Mouse (Mus musculus): ENCODE measurements around the gene Hras. TPM values are rescaled to one million over a fixed set of nuclear protein-coding genes. Genes with fewer than 3 reads are reported as not detected.

Gene Hras
- total and polyA plus RNA-seq, 2 experiments from 2014 or later = 103 to 198 TPM

DNA sequence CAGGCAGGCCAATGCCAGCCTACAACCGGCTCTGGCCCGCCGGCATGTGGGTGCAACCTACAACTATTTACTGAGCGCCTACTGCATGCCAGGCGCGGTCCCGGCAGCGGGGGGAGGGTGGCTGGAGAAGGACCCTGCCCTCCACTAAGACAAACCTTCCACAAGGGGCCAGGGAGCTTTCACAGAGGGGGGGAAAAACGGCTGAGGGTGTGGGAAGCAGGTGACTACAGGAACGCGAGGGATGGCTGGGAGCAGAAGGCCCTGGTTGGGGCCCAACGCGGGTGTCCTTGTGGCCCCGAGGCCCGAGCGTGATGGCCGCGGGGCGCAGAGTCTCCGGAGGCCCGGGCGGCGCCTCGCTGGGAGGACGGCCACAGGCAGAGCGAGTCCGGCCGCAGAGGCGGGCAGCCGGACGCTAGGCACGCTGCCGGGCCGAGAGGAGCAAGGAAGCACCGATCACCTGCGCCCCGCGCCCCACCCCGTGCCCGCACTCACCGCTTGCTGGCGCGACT lies 403 bp downstream of the Hras start:
- peak; percentile 15 for ATAC-seq
- Histone ChIP-seq H3K36me3 (ENCODE audit: insufficient read depth) (peaks cover 35% of the 10 kb centered on the region), H3K9ac (peak overlapping the region; percentile 94), H3K27ac (ENCODE audit: low read depth, low read length) (peak overlapping the region; percentile 82), H3K4me1 (ENCODE audit: insufficient read depth) (peaks cover 12% of the 10 kb centered on the region), H3K4me2 (ENCODE audit: low read depth) (peak overlapping the region; percentile 99), H3K27me3 (ENCODE audit: insufficient read depth, low read length) (no peaks in the 10 kb centered on the region), H3K9me3 (ENCODE audit: low read length) (no peaks in the 10 kb centered on the region), H3K4me3 (ENCODE audit: low read depth, low read length) (peak overlapping the region; percentile 97)
- 1% methylated on average over 39 of the region's 43 CpGs for WGBS
- 0 out of 2 replicates have a peak, but pooled peaks have one; percentile 9 for TF ChIP-seq CTCF (IDR thresholded peaks at IDR 0.05; ENCODE audit: low read depth)
- DNase-seq = peak; percentile 43

DNA sequence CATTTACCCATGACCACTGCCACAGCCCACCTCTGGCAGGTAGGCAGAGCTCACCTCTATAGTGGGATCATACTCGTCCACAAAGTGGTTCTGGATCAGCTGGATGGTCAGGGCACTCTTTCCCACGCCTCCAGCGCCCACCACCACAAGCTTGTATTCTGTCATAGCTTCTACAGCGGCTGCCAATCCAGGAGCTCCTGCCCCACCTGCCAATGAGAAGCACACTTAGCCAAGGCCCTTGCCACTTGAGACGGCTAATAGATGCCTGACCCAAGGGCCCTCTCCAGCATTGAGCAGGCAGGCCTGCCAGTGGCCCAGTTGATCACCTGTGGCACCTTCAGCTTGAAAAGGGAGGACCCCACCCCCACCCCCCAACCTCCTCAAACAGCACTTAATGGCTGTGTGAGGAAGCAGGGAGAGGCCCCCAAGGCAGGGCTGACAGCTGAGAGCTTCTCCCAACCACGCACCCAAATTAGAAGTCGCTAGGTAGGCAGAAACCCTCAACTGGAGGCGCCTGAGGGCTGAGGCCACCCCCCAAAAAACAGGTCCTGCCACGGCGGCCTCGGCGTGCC lies 943 bp downstream of the Hras start:
- H3K9me3 ChIP-seq (ENCODE audit: low read length) = no peaks in the 10 kb centered on the region
- peak overlapping the region; percentile 99 for H3K4me2 ChIP-seq (ENCODE audit: low read depth)
- no peak for TF ChIP-seq CTCF (IDR thresholded peaks at IDR 0.05; ENCODE audit: low read depth)
- peak overlapping the region; percentile 94 for H3K9ac ChIP-seq
- H3K36me3 ChIP-seq (ENCODE audit: insufficient read depth) = peaks cover 35% of the 10 kb centered on the region
- DNase-seq (no peak), ATAC-seq (no peak)
- WGBS = 24% methylated on average over 12 of the region's 12 CpGs
- peak overlapping the region; percentile 97 for H3K4me3 ChIP-seq (ENCODE audit: low read depth, low read length)
- peaks cover 12% of the 10 kb centered on the region for H3K4me1 ChIP-seq (ENCODE audit: insufficient read depth)
- peak overlapping the region; percentile 82 for H3K27ac ChIP-seq (ENCODE audit: low read depth, low read length)
- no peaks in the 10 kb centered on the region for H3K27me3 ChIP-seq (ENCODE audit: insufficient read depth, low read length)

DNA sequence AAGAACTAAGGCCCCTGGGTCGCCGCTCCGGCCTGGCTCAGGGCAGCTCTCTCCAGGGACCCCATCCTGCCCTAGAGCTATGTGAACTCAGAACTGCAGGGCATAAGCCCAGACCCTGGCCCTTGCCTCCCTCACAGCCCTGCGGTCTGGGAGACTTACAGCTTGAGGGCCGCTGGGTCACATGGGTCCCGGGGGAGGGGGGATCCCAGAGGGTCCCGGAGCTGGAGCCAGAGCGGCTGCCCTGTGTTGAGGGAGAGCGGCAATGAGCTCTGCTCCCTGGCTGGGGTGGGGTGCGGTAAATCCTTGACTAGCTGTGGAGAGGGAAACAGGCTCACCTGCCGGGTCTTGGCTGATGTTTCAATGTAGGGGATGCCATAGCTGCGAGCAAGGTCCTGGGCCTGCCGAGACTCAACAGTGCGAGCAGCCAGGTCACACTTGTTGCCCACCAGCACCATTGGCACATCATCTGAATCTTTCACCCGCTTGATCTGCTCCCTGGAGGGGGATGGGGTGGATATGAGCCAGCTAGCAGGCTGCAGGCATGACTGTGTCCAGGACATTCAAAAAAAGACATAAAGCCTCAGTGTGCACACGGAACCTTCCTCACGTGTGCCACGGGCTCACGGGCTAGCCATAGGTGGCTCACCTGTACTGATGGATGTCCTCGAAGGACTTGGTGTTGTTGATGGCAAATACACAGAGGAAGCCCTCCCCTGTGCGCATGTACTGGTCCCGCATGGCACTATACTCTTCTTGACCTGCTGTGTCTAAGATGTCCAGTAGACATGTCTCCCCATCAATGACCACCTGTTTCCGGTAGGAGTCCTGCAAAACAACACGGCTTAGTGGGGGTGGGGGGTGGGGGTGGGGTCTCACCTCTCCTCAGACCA lies 1.8 kb downstream of the Hras start:
- DNase-seq (no peak), ATAC-seq (no peak)
- Histone ChIP-seq H3K4me3 (ENCODE audit: low read depth, low read length) (peak overlapping the region; percentile 97; the same call in 1 of the 2 replicates), H3K27ac (ENCODE audit: low read depth, low read length) (no peak overlapping the region), H3K9ac (no peak overlapping the region; the same call in 1 of the 2 replicates), H3K27me3 (ENCODE audit: insufficient read depth, low read length) (no peaks in the 10 kb centered on the region), H3K4me2 (ENCODE audit: low read depth) (peak overlapping the region; percentile 99), H3K36me3 (ENCODE audit: insufficient read depth) (peaks cover 35% of the 10 kb centered on the region), H3K9me3 (ENCODE audit: low read length) (no peaks in the 10 kb centered on the region), H3K4me1 (ENCODE audit: insufficient read depth) (peaks cover 12% of the 10 kb centered on the region)
- 90% methylated on average over 24 of the region's 24 CpGs for WGBS
- TF ChIP-seq CTCF (IDR thresholded peaks at IDR 0.05; ENCODE audit: low read depth) = no peak

DNA sequence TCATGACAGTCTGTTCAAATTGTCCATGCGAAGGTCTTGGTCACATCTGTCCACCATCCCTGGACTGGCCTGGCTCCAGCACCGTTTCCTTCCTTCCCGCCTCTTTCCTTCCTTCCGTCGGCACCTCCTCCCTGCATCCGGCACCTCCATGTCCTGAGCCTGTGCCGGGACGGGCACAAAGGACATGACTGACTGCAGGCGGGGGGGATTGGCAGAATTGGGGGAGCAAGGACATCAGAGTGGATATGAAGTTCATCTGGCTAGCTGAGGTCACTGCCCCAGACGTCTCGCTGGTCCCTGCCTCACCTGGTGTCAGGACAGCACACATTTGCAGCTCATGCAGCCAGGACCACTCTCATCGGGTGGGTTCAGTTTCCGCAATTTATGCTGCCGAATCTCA lies 2.8 kb downstream of the Hras start:
- H3K27me3 ChIP-seq (ENCODE audit: insufficient read depth, low read length) = no peaks in the 10 kb centered on the region
- ATAC-seq = no peak
- 89% methylated on average over 14 of the region's 14 CpGs for WGBS
- no peak overlapping the region for H3K9ac ChIP-seq
- no peaks in the 10 kb centered on the region for H3K9me3 ChIP-seq (ENCODE audit: low read length)
- TF ChIP-seq CTCF (IDR thresholded peaks at IDR 0.05; ENCODE audit: low read depth) = no peak
- peaks cover 35% of the 10 kb centered on the region for H3K36me3 ChIP-seq (ENCODE audit: insufficient read depth)
- no peak overlapping the region for H3K27ac ChIP-seq (ENCODE audit: low read depth, low read length)
- H3K4me3 ChIP-seq (ENCODE audit: low read depth, low read length) = no peak overlapping the region
- no peak for DNase-seq
- H3K4me2 ChIP-seq (ENCODE audit: low read depth) = no peak overlapping the region
- peaks cover 12% of the 10 kb centered on the region for H3K4me1 ChIP-seq (ENCODE audit: insufficient read depth)

DNA sequence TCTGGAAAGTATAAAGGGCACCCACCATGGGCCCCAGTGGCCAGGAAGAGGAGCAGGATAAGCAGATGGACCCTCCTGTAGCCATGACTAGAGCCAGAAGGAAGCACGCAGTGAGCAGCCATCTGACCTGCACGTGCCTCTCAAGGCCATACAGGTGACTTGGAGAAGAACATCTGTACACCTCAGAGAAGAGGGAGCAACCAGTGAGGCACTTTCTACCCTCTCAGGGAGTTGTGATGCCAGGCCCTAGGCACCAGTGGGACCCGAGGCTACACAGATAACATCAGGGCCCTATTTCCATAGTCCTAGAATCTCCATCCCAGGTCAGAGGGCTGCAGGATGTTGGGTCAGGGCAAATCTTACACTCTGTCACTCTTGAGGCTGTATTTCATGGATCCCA lies 3.6 kb downstream of the Hras start:
- Histone ChIP-seq H3K27me3 (ENCODE audit: insufficient read depth, low read length) (no peaks in the 10 kb centered on the region), H3K9ac (no peak overlapping the region), H3K4me1 (ENCODE audit: insufficient read depth) (peaks cover 9% of the 10 kb centered on the region), H3K9me3 (ENCODE audit: low read length) (no peaks in the 10 kb centered on the region), H3K36me3 (ENCODE audit: insufficient read depth) (peaks cover 35% of the 10 kb centered on the region), H3K4me2 (ENCODE audit: low read depth) (no peak overlapping the region), H3K27ac (ENCODE audit: low read depth, low read length) (no peak overlapping the region), H3K4me3 (ENCODE audit: low read depth, low read length) (no peak overlapping the region)
- DNase-seq (no peak), ATAC-seq (no peak)
- WGBS = 95% methylated on average over 3 of the region's 3 CpGs
- TF ChIP-seq CTCF (IDR thresholded peaks at IDR 0.05; ENCODE audit: low read depth) = no peak

DNA sequence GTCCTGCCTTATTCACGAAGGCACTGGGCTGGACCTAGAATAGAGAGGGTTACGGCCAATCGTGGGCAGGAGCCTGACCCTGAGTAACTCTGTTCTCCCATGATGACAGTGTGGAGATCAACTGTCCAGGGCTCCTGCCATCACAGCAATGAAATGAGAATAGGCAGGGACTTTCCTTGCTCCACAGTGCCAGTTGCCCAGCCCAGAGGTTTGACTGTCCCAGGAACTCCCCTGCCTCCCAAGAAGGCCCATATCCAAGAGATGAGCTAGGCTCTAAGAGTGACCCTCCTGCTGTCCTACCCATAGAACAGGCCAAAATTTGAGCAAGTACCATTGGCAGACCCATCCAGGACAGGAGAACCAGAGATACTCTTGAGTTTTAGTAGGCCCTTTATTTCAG lies 5.1 kb downstream of the Hras start:
- Histone ChIP-seq H3K4me2 (ENCODE audit: low read depth) (no peak overlapping the region), H3K27ac (ENCODE audit: low read depth, low read length) (no peak overlapping the region), H3K27me3 (ENCODE audit: insufficient read depth, low read length) (no peaks in the 10 kb centered on the region), H3K4me3 (ENCODE audit: low read depth, low read length) (no peak overlapping the region), H3K9me3 (ENCODE audit: low read length) (no peaks in the 10 kb centered on the region), H3K36me3 (ENCODE audit: insufficient read depth) (peaks cover 35% of the 10 kb centered on the region), H3K9ac (no peak overlapping the region), H3K4me1 (ENCODE audit: insufficient read depth) (peaks cover 7% of the 10 kb centered on the region; the same call in 1 of the 2 replicates)
- 93% methylated on average over 3 of the region's 3 CpGs for WGBS
- TF ChIP-seq CTCF (IDR thresholded peaks at IDR 0.05; ENCODE audit: low read depth) = no peak
- DNase-seq = no peak
- ATAC-seq = no peak

DNA sequence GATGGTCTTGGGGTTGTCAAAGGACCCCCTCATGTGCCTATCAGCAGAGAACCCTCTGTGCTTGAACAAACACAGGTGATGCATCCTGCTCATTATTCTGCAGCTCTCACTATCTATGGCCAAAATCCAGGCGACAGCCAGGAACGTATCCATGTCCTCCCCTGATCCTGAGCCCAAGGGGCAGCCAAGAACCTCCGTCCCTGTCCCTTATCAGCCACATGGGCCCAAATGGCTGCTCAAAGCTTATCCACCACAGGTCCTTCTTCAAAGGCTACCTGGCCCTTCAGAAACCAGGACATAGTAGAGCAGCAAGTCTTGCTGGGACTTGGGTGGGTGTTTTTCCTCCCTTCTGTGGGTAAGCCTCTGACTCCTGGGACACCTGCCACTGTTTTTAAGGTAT lies 5.6 kb downstream of the Hras start:
- TF ChIP-seq CTCF (IDR thresholded peaks at IDR 0.05; ENCODE audit: low read depth) = no peak
- DNase-seq (no peak), ATAC-seq (no peak)
- H3K9me3 ChIP-seq (ENCODE audit: low read length) = no peaks in the 10 kb centered on the region
- no peak overlapping the region for H3K9ac ChIP-seq
- WGBS = 82% methylated on average over 3 of the region's 3 CpGs
- no peak overlapping the region for H3K4me2 ChIP-seq (ENCODE audit: low read depth)
- peaks cover 35% of the 10 kb centered on the region for H3K36me3 ChIP-seq (ENCODE audit: insufficient read depth)
- H3K27ac ChIP-seq (ENCODE audit: low read depth, low read length) = no peak overlapping the region
- H3K27me3 ChIP-seq (ENCODE audit: insufficient read depth, low read length) = no peaks in the 10 kb centered on the region
- H3K4me3 ChIP-seq (ENCODE audit: low read depth, low read length) = no peak overlapping the region
- peaks cover 7% of the 10 kb centered on the region; the same call in 1 of the 2 replicates for H3K4me1 ChIP-seq (ENCODE audit: insufficient read depth)
